Mouse (Mus musculus): ENCODE data around the gene Fdx1. TPM values are rescaled to one million over a fixed set of nuclear protein-coding genes. Genes with fewer than 3 reads are reported as not detected.

The Fdx1 gene
- polyA plus RNA-seq, 1 experiment from 2014 or later, result 78.0 TPM

GRCm38 (mm10) chr9:51926629-51927028 lies 36.7 kb downstream of the Fdx1 start:
- H3K9ac ChIP-seq, result no peak overlapping the region
- WGBS, result 91% methylated on average over 8 of the region's 8 CpGs
- H3K4me2 ChIP-seq (replicated peaks), result no peak overlapping the region
- no peaks in the 10 kb centered on the region for H3K9me3 ChIP-seq
- no peak for ATAC-seq
- no peak overlapping the region for H3K27ac ChIP-seq
- H3K36me3 ChIP-seq, result no peaks in the 10 kb centered on the region
- no peak overlapping the region for H3K4me3 ChIP-seq (replicated peaks)
- H3K27me3 ChIP-seq (replicated peaks), result no peaks in the 10 kb centered on the region
- H3K4me1 ChIP-seq (replicated peaks), result peaks cover 5% of the 10 kb centered on the region; the same call in 1 of the 2 replicates

- Histone ChIP-seq H3K4me1 (replicated peaks) (peaks cover 5% of the 10 kb centered on the region; the same call in 1 of the 2 replicates), H3K36me3 (no peaks in the 10 kb centered on the region), H3K9me3 (no peaks in the 10 kb centered on the region), H3K27me3 (replicated peaks) (no peaks in the 10 kb centered on the region), H3K4me2 (replicated peaks) (no peak overlapping the region), H3K4me3 (replicated peaks) (no peak overlapping the region), H3K9ac (no peak overlapping the region), H3K27ac (no peak overlapping the region)
- 71% methylated on average over 8 of the region's 8 CpGs for WGBS
- no peak for ATAC-seq
These were observed 38.7 kb downstream of the Fdx1 start for GRCm38 (mm10) chr9:51924551-51925081.

GRCm38 (mm10) chr9:51922756-51923155 lies 40.6 kb downstream of the Fdx1 start:
- 80% methylated on average over 2 of the region's 2 CpGs for WGBS
- no peak overlapping the region for H3K4me2 ChIP-seq (replicated peaks)

GRCm38 (mm10) chr9:51915580-51915979 lies 47.8 kb downstream of the Fdx1 start:
- H3K9ac ChIP-seq, result no peak overlapping the region
- WGBS, result 73% methylated on average over 1 of the region's 1 CpGs
- ATAC-seq, result no peak
- H3K4me1 ChIP-seq (replicated peaks), result no peaks in the 10 kb centered on the region
- H3K36me3 ChIP-seq, result no peaks in the 10 kb centered on the region
- no peak overlapping the region for H3K27ac ChIP-seq
- no peak overlapping the region for H3K4me3 ChIP-seq (replicated peaks)
- H3K27me3 ChIP-seq (replicated peaks), result no peaks in the 10 kb centered on the region
- H3K4me2 ChIP-seq (replicated peaks), result no peak overlapping the region
- no peaks in the 10 kb centered on the region for H3K9me3 ChIP-seq

More at GRCm38 (mm10) chr9:51922756-51923155, 40.6 kb downstream of the Fdx1 start:
- Histone ChIP-seq H3K9me3 (no peaks in the 10 kb centered on the region), H3K27ac (no peak overlapping the region), H3K27me3 (replicated peaks) (no peaks in the 10 kb centered on the region), H3K36me3 (no peaks in the 10 kb centered on the region), H3K4me1 (replicated peaks) (no peaks in the 10 kb centered on the region), H3K4me3 (replicated peaks) (no peak overlapping the region), H3K9ac (no peak overlapping the region)
- no peak for ATAC-seq

GRCm38 (mm10) chr9:51914481-51915120 lies 48.8 kb downstream of the Fdx1 start:
- no peaks in the 10 kb centered on the region for H3K4me1 ChIP-seq (replicated peaks)
- no peak overlapping the region for H3K4me3 ChIP-seq (replicated peaks)
- no peak overlapping the region for H3K9ac ChIP-seq
- H3K27ac ChIP-seq, result no peak overlapping the region
- H3K36me3 ChIP-seq, result no peaks in the 10 kb centered on the region
- H3K27me3 ChIP-seq (replicated peaks), result no peaks in the 10 kb centered on the region
- WGBS, result 74% methylated on average over 15 of the region's 15 CpGs
- ATAC-seq, result no peak
- no peak overlapping the region for H3K4me2 ChIP-seq (replicated peaks)
- H3K9me3 ChIP-seq, result no peaks in the 10 kb centered on the region

GRCm38 (mm10) chr9:51908838-51909237 lies 54.5 kb downstream of the Fdx1 start:
- Histone ChIP-seq H3K9me3 (no peaks in the 10 kb centered on the region), H3K4me1 (replicated peaks) (no peaks in the 10 kb centered on the region), H3K4me3 (replicated peaks) (no peak overlapping the region), H3K36me3 (no peaks in the 10 kb centered on the region), H3K9ac (no peak overlapping the region), H3K27ac (no peak overlapping the region), H3K27me3 (replicated peaks) (no peaks in the 10 kb centered on the region), H3K4me2 (replicated peaks) (no peak overlapping the region)
- peak; percentile 59; the same call in 1 of the 2 replicates for ATAC-seq
- 10% methylated on average over 2 of the region's 2 CpGs for WGBS

- Histone ChIP-seq H3K36me3 (no peaks in the 10 kb centered on the region), H3K27ac (no peak overlapping the region), H3K9ac (no peak overlapping the region), H3K9me3 (no peaks in the 10 kb centered on the region), H3K27me3 (replicated peaks) (no peaks in the 10 kb centered on the region), H3K4me2 (replicated peaks) (no peak overlapping the region), H3K4me3 (replicated peaks) (no peak overlapping the region), H3K4me1 (replicated peaks) (no peaks in the 10 kb centered on the region)
- no peak for ATAC-seq
- WGBS, result 79% methylated on average over 3 of the region's 3 CpGs
These were observed 55.1 kb downstream of the Fdx1 start for GRCm38 (mm10) chr9:51908255-51908654.

- H3K4me3 ChIP-seq (replicated peaks), result no peak overlapping the region
- ATAC-seq, result no peak
- H3K4me1 ChIP-seq (replicated peaks), result no peaks in the 10 kb centered on the region
- H3K9ac ChIP-seq, result no peak overlapping the region
- H3K9me3 ChIP-seq, result no peaks in the 10 kb centered on the region
- no peaks in the 10 kb centered on the region for H3K27me3 ChIP-seq (replicated peaks)
- no peak overlapping the region for H3K27ac ChIP-seq
- H3K4me2 ChIP-seq (replicated peaks), result no peak overlapping the region
- WGBS, result 83% methylated on average over 8 of the region's 8 CpGs
- H3K36me3 ChIP-seq, result no peaks in the 10 kb centered on the region
These were observed 56.4 kb downstream of the Fdx1 start for GRCm38 (mm10) chr9:51906938-51907337.

Other genes starting within 250 kb of the Fdx1 start
- gene Arhgap20, start 198.2 kb downstream of the Fdx1 start, polyA plus RNA-seq (2015; fragmentation: Nextera tagmentation; extraction: Ambion mirVana), result 2.3 and 2.8 TPM in 2 replicates
- 62.9 and 75.2 TPM in 2 replicates for gene Rdx, start 83.6 kb upstream of the Fdx1 start, polyA plus RNA-seq (2015; fragmentation: Nextera tagmentation; extraction: Ambion mirVana)
- 2.0 and 2.1 TPM in 2 replicates for gene Zc3h12c, start 205.0 kb upstream of the Fdx1 start, polyA plus RNA-seq (2015; fragmentation: Nextera tagmentation; extraction: Ambion mirVana)